Mouse (Mus musculus): Measurements from ENCODE around the gene Dnajb5. TPM values are rescaled to one million over a fixed set of nuclear protein-coding genes. Genes with fewer than 3 reads are reported as not detected.
A peak's percentile ranks its signal among the peaks of the same experiment; 100 is the strongest.
"Not testable (repeated sequence)": the region's sequence is repeated elsewhere in the genome, so short reads cannot be mapped to it uniquely, and the experiment has no call there.

Dnajb5 gene
- polyA plus RNA-seq, 1 experiment, result 0.77 TPM

GRCm38 (mm10) chr4:42957979-42958378, 8.4 kb downstream of the Dnajb5 start:
- H3K4me3 ChIP-seq (replicated peaks), result no peak overlapping the region
- H3K4me1 ChIP-seq, result peaks cover 15% of the 10 kb centered on the region
- peaks cover 40% of the 10 kb centered on the region for H3K27me3 ChIP-seq (replicated peaks)
- H3K36me3 ChIP-seq (replicated peaks; ENCODE audit: low read length), result no peaks in the 10 kb centered on the region
- H3K9me3 ChIP-seq, result no peaks in the 10 kb centered on the region
- TF ChIP-seq FLI1 (IDR thresholded peaks at IDR 0.05; ENCODE audit: low read length) (no peak), GATA1 (IDR thresholded peaks at IDR 0.05; ENCODE audit: borderline replicate concordance, low read length) (no peak)

DNA sequence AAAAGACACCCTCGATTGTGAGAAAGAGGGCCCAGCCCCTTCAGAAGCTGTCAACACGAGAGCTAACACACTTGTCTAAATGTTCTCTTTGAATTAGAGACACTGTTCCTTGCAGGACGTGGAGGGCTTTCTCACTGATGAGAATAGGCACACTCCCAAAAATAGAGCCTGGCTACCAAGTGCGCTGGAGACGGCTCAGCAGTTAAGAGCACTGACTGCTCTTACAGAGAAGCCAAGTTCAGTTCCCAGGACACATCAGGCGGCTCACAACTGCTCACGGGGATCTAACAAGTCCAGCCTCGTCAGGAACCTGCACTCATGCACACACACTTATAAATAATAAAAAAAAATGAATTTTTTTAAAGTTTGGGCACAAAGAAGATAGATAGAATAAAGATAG, 9.3 kb downstream of the Dnajb5 start:
- Histone ChIP-seq H3K36me3 (replicated peaks; ENCODE audit: low read length) (no peaks in the 10 kb centered on the region), H3K4me1 (peaks cover 11% of the 10 kb centered on the region), H3K9me3 (no peaks in the 10 kb centered on the region), H3K4me3 (replicated peaks) (no peak overlapping the region), H3K27me3 (replicated peaks) (peaks cover 34% of the 10 kb centered on the region)
- TF ChIP-seq FLI1 (IDR thresholded peaks at IDR 0.05; ENCODE audit: low read length), result no peak
- no peak for TF ChIP-seq GATA1 (IDR thresholded peaks at IDR 0.05; ENCODE audit: borderline replicate concordance, low read length)

DNA sequence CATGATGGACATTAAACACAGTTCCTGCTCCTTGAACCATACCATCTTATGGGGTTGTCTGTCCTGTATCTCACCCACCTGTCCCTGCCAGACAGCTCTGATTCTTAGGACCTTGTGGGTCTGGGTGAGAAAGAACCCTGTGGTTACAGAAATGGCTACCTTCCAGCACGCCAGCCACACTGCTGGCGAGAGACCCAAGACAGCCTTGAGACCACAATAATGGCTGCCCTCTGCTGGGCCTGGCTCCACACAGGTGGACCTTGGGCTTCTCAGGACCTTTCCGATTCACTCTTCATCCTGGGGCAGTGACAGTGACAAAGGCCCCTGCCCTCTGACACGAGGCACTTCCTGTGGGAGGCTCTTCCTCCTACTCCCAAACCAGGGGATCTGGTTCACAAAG, 9.8 kb downstream of the Dnajb5 start:
- Histone ChIP-seq H3K36me3 (replicated peaks; ENCODE audit: low read length) (no peaks in the 10 kb centered on the region), H3K4me1 (peaks cover 7% of the 10 kb centered on the region; the same call in 1 of the 2 replicates), H3K4me3 (replicated peaks) (no peak overlapping the region), H3K27me3 (replicated peaks) (peaks cover 36% of the 10 kb centered on the region), H3K9me3 (no peaks in the 10 kb centered on the region)
- TF ChIP-seq GATA1 (IDR thresholded peaks at IDR 0.05; ENCODE audit: borderline replicate concordance, low read length) (no peak), FLI1 (IDR thresholded peaks at IDR 0.05; ENCODE audit: low read length) (no peak)

- H3K9me3 ChIP-seq, result no peaks in the 10 kb centered on the region
- no peaks in the 10 kb centered on the region for H3K36me3 ChIP-seq (replicated peaks; ENCODE audit: low read length)
- peaks cover 34% of the 10 kb centered on the region for H3K27me3 ChIP-seq (replicated peaks)
- TF ChIP-seq GATA1 (IDR thresholded peaks at IDR 0.05; ENCODE audit: borderline replicate concordance, low read length) (no peak), FLI1 (IDR thresholded peaks at IDR 0.05; ENCODE audit: low read length) (no peak)
- no peak overlapping the region for H3K4me3 ChIP-seq (replicated peaks)
- H3K4me1 ChIP-seq, result peaks cover 23% of the 10 kb centered on the region
Measured at GRCm38 (mm10) chr4:42961592-42961991, 12.0 kb downstream of the Dnajb5 start.

DNA sequence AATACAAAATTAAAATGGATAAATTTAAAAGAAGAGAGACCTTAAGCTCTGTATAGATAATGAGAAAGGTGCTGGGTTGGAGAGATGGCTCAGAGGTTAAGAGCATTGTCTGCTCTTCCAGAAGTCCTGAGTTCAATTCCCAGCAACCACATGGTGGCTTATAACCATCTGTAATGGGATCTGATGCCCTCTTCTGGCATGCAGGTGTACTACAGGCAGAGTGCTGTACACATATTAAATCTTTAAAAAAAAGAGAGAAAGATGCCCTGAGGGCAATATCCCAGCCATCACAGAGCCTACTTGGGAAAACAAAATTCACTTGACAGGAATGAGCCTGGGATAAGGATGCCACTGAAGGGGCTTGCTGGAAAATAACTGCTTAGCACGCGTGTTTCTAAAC, 13.9 kb downstream of the Dnajb5 start:
- TF ChIP-seq GATA1 (IDR thresholded peaks at IDR 0.05; ENCODE audit: borderline replicate concordance, low read length) (no peak), FLI1 (IDR thresholded peaks at IDR 0.05; ENCODE audit: low read length) (no peak)
- H3K9me3 ChIP-seq, result no peaks in the 10 kb centered on the region
- H3K4me1 ChIP-seq, result peaks cover 23% of the 10 kb centered on the region
- no peaks in the 10 kb centered on the region for H3K36me3 ChIP-seq (replicated peaks; ENCODE audit: low read length)
- H3K27me3 ChIP-seq (replicated peaks), result peaks cover 18% of the 10 kb centered on the region
- no peak overlapping the region for H3K4me3 ChIP-seq (replicated peaks)

GRCm38 (mm10) chr4:42965039-42965719, 15.6 kb downstream of the Dnajb5 start:
- peaks cover 8% of the 10 kb centered on the region for H3K27me3 ChIP-seq (replicated peaks)
- H3K9me3 ChIP-seq, result no peaks in the 10 kb centered on the region
- H3K36me3 ChIP-seq (replicated peaks; ENCODE audit: low read length), result peaks cover 4% of the 10 kb centered on the region
- H3K4me1 ChIP-seq, result peaks cover 20% of the 10 kb centered on the region
- TF ChIP-seq FLI1 (IDR thresholded peaks at IDR 0.05; ENCODE audit: low read length) (no peak), GATA1 (IDR thresholded peaks at IDR 0.05; ENCODE audit: borderline replicate concordance, low read length) (no peak)
- peak overlapping the region; percentile 78 for H3K4me3 ChIP-seq (replicated peaks)

DNA sequence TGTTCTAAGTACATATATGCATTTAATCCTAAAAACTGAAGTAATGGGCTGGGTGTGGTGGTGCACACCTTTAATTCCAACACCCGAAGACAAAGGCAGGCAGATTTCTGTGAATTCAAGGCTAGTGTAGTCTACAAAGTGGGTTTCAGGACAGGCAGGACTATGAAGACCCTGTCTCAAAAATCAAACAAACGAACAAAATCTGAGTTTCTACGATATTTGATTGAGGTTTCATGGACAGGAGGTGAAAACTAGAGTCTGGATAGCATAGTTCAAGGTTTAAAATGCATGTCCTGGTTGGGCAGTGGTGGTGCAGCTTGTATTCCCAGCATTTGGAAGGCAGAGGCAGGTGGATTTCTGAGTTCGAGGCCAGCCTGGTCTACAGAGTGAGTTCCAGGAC, 19.7 kb downstream of the Dnajb5 start, which contains the start of gene 1700022I11Rik:
Gene 1700022I11Rik, plus strand, starts transcription at position 301 of the 400 bp plus-strand sequence.
- peaks cover 20% of the 10 kb centered on the region for H3K4me1 ChIP-seq
- H3K36me3 ChIP-seq (replicated peaks; ENCODE audit: low read length), result peaks cover 5% of the 10 kb centered on the region
- TF ChIP-seq GATA1 (IDR thresholded peaks at IDR 0.05; ENCODE audit: borderline replicate concordance, low read length), result no peak
- TF ChIP-seq FLI1 (IDR thresholded peaks at IDR 0.05; ENCODE audit: low read length), result no peak
- H3K9me3 ChIP-seq, result no peaks in the 10 kb centered on the region
- H3K27me3 ChIP-seq (replicated peaks), result peaks cover 7% of the 10 kb centered on the region
- H3K4me3 ChIP-seq (replicated peaks), result no peak within 1 kb of the TSS

- no peaks in the 10 kb centered on the region for H3K4me1 ChIP-seq
- TF ChIP-seq GATA1 (IDR thresholded peaks at IDR 0.05; ENCODE audit: borderline replicate concordance, low read length) (no peak), FLI1 (IDR thresholded peaks at IDR 0.05; ENCODE audit: low read length) (no peak)
- H3K9me3 ChIP-seq, result no peaks in the 10 kb centered on the region
- H3K36me3 ChIP-seq (replicated peaks; ENCODE audit: low read length), result peaks cover 24% of the 10 kb centered on the region
- H3K27me3 ChIP-seq (replicated peaks), result peaks cover 2% of the 10 kb centered on the region
- no peak overlapping the region for H3K4me3 ChIP-seq (replicated peaks)
Measured at GRCm38 (mm10) chr4:42972952-42973351, 23.3 kb downstream of the Dnajb5 start.

- H3K9me3 ChIP-seq, result no peaks in the 10 kb centered on the region
- TF ChIP-seq FLI1 (IDR thresholded peaks at IDR 0.05; ENCODE audit: low read length) (no peak), GATA1 (IDR thresholded peaks at IDR 0.05; ENCODE audit: borderline replicate concordance, low read length) (no peak)
- no peak overlapping the region for H3K4me3 ChIP-seq (replicated peaks)
- peaks cover 28% of the 10 kb centered on the region for H3K36me3 ChIP-seq (replicated peaks; ENCODE audit: low read length)
- peaks cover 2% of the 10 kb centered on the region for H3K27me3 ChIP-seq (replicated peaks)
- H3K4me1 ChIP-seq, result no peaks in the 10 kb centered on the region
Measured at GRCm38 (mm10) chr4:42973868-42974267, 24.3 kb downstream of the Dnajb5 start.

DNA sequence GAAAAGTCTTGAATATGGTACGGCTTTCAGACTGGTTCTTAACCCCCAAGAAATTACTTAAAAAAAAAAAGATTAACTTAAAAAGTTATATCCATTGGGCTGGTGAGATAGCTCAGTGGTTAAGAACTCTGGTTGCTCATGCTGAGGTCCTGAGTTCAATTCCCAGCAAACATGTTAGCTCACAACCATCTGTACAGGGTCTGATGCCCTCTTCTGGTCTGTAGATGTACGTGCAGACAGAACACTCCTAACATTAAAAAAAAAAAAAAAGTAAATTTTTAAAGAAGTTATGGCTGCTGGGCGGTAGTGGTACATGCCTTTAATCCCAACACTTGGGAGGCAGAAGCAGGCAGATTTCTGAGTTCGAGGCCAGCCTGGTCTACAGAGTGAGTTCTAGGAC, 28.4 kb downstream of the Dnajb5 start:
- no peaks in the 10 kb centered on the region for H3K27me3 ChIP-seq (replicated peaks)
- no peak for TF ChIP-seq FLI1 (IDR thresholded peaks at IDR 0.05; ENCODE audit: low read length)
- no peak for TF ChIP-seq GATA1 (IDR thresholded peaks at IDR 0.05; ENCODE audit: borderline replicate concordance, low read length)
- no peaks in the 10 kb centered on the region for H3K9me3 ChIP-seq
- peaks cover 5% of the 10 kb centered on the region; the same call in 1 of the 2 replicates for H3K4me1 ChIP-seq
- no peak overlapping the region for H3K4me3 ChIP-seq (replicated peaks)
- H3K36me3 ChIP-seq (replicated peaks; ENCODE audit: low read length), result peaks cover 58% of the 10 kb centered on the region

- peaks cover 76% of the 10 kb centered on the region for H3K36me3 ChIP-seq (replicated peaks; ENCODE audit: low read length)
Measured at GRCm38 (mm10) chr4:42980467-42980866, 30.9 kb downstream of the Dnajb5 start.

More at GRCm38 (mm10) chr4:42980467-42980866, 30.9 kb downstream of the Dnajb5 start:
- not testable (repeated sequence) for H3K4me1 ChIP-seq; H3K4me3 ChIP-seq (replicated peaks); H3K9me3 ChIP-seq; H3K27me3 ChIP-seq (replicated peaks)

All from megakaryocyte, embryonic 14.5 days (primary cell).